Comparison of ENCODE assay signal across 13 mouse cellular contexts in genomic region chr17:5101887-5102286, GRCm38 (mm10).
DNase-seq lines count a peak whose midpoint lies in the region; ATAC-seq and TF ChIP-seq lines count a peak whose summit lies in the region.
"Had no signal": no experiment of that assay in that cellular context is flagged by ENCODE, and none has a peak within 500 bp of the region (broad histone marks: within the 10 kb centered on the region; RNA-seq: fewer than 3 reads in every experiment).

No protein-coding gene starts in this region.

- H3K4me1 ChIP-seq in hindbrain, embryonic 11.5 days (replicated peaks; ENCODE audit: control insufficient read depth, insufficient read depth, low read length) = no peaks in the 10 kb centered on the region; the same call in none of the 2 replicates
- H3K4me1 ChIP-seq in hindbrain, postnatal 0 days (ENCODE audit: insufficient read depth, low read length) = peaks cover 20% of the 10 kb centered on the region
- H3K4me1 ChIP-seq in midbrain, embryonic 14.5 days (ENCODE audit: control insufficient read depth, insufficient read depth, low read length) = peaks cover 35% of the 10 kb centered on the region
- peaks cover 59% of the 10 kb centered on the region for H3K4me1 ChIP-seq in midbrain, embryonic 10.5 days
- peaks cover 89% of the 10 kb centered on the region for H3K4me1 ChIP-seq in liver, embryonic 15.5 days (replicated peaks)

- no peaks in the 10 kb centered on the region for H3K36me3 ChIP-seq in hindbrain, embryonic 11.5 days (ENCODE audit: control insufficient read depth, insufficient read depth, low read length)
- H3K36me3 ChIP-seq in hindbrain, postnatal 0 days (ENCODE audit: insufficient read depth, low read length) = no peaks in the 10 kb centered on the region
- no peaks in the 10 kb centered on the region; the same call in 1 of the 2 replicates for H3K36me3 ChIP-seq in midbrain, embryonic 14.5 days (ENCODE audit: control insufficient read depth, insufficient read depth, low read length)
- peaks cover 11% of the 10 kb centered on the region for H3K36me3 ChIP-seq in midbrain, embryonic 10.5 days
- no peaks in the 10 kb centered on the region for H3K36me3 ChIP-seq in liver, embryonic 15.5 days (replicated peaks)

- ATAC-seq in hindbrain, embryonic 11.5 days (ENCODE audit: low FRiP score) = 0 out of 2 replicates have a peak, but pooled peaks have one; percentile 33
- no peak for ATAC-seq in hindbrain, postnatal 0 days
- no peak for ATAC-seq in midbrain, embryonic 14.5 days (ENCODE audit: low FRiP score, low TSS enrichment)
- no peak for ATAC-seq in liver, embryonic 15.5 days (ENCODE audit: insufficient read depth)
- no peak for ATAC-seq in megakaryocyte-erythroid progenitor cell, adult 5-6 weeks (replicated peaks; ENCODE audit: low FRiP score, low TSS enrichment, poor library complexity, severe bottlenecking)
- ATAC-seq: forebrain, postnatal 0 days; Patski had no signal

- DNase-seq in hindbrain, embryonic 11.5 days (ENCODE audit: low spot score) = no peak
- DNase-seq in hindbrain, postnatal 0 days (ENCODE audit: low spot score) = no peak
- no peak for DNase-seq in midbrain, embryonic 14.5 days
- DNase-seq in midbrain, embryonic 10.5 days (ENCODE audit: low spot score) = no peak
- peak; percentile 50 for DNase-seq in retina, postnatal 1 day
- DNase-seq: adrenal gland, postnatal 14 days; forebrain, postnatal 0 days; layer of hippocampus, postnatal 36 days; right cerebral cortex, postnatal 4 days had no signal

- TF ChIP-seq CTCF in hindbrain, postnatal 0 days (IDR thresholded peaks at IDR 0.05; ENCODE audit: low read depth) = no peak

- no peak overlapping the region for H3K4me2 ChIP-seq in hindbrain, embryonic 11.5 days (replicated peaks; ENCODE audit: low read depth, low read length)
- H3K4me2 ChIP-seq in hindbrain, postnatal 0 days (ENCODE audit: low read depth, low read length) = no peak overlapping the region
- no peak overlapping the region for H3K4me2 ChIP-seq in midbrain, embryonic 14.5 days (ENCODE audit: low read length)
- no peak overlapping the region for H3K4me2 ChIP-seq in liver, embryonic 15.5 days

- no peak overlapping the region for H3K9ac ChIP-seq in hindbrain, embryonic 11.5 days (ENCODE audit: low read depth, low read length)
- H3K9ac ChIP-seq in hindbrain, postnatal 0 days (replicated peaks; ENCODE audit: low read length) = no peak overlapping the region
- H3K9ac ChIP-seq in midbrain, embryonic 14.5 days (replicated peaks; ENCODE audit: low read length) = no peak overlapping the region
- H3K9ac ChIP-seq in liver, embryonic 15.5 days = peak overlapping the region; percentile 22; the same call in 1 of the 2 replicates
- H3K9ac ChIP-seq: forebrain, postnatal 0 days had no signal

- H3K27me3 ChIP-seq in hindbrain, embryonic 11.5 days (ENCODE audit: control insufficient read depth, insufficient read depth, low read length) = no peaks in the 10 kb centered on the region
- no peaks in the 10 kb centered on the region for H3K27me3 ChIP-seq in hindbrain, postnatal 0 days (ENCODE audit: insufficient read depth, low read length)
- H3K27me3 ChIP-seq in midbrain, embryonic 14.5 days (ENCODE audit: control insufficient read depth, insufficient read depth, low read length) = no peaks in the 10 kb centered on the region
- H3K27me3 ChIP-seq in midbrain, embryonic 10.5 days (ENCODE audit: low read depth, poor library complexity, severe bottlenecking) = no peaks in the 10 kb centered on the region
- H3K27me3 ChIP-seq in liver, embryonic 15.5 days = no peaks in the 10 kb centered on the region
- H3K27me3 ChIP-seq: Patski had no signal

- H3K4me3 ChIP-seq in hindbrain, embryonic 11.5 days (ENCODE audit: low read depth, low read length) = no peak overlapping the region
- H3K4me3 ChIP-seq in hindbrain, postnatal 0 days (ENCODE audit: low read length) = no peak overlapping the region
- H3K4me3 ChIP-seq in midbrain, embryonic 14.5 days (replicated peaks; ENCODE audit: low read depth, low read length) = no peak overlapping the region
- no peak overlapping the region for H3K4me3 ChIP-seq in midbrain, embryonic 10.5 days
- H3K4me3 ChIP-seq in liver, embryonic 15.5 days (replicated peaks) = no peak overlapping the region

- 36% methylated on average over 2 of the region's 2 CpGs for WGBS in hindbrain, embryonic 11.5 days
- 24% methylated on average over 2 of the region's 2 CpGs for WGBS in hindbrain, postnatal 0 days
- WGBS in midbrain, embryonic 14.5 days = 15% methylated on average over 2 of the region's 2 CpGs
- 74% methylated on average over 2 of the region's 2 CpGs for WGBS in midbrain, embryonic 10.5 days
- WGBS in liver, embryonic 15.5 days (ENCODE audit: insufficient replicate concordance) = 72% methylated on average over 2 of the region's 2 CpGs

- H3K9me3 ChIP-seq in hindbrain, embryonic 11.5 days (ENCODE audit: control insufficient read depth, low read length) = no peaks in the 10 kb centered on the region
- H3K9me3 ChIP-seq in hindbrain, postnatal 0 days (ENCODE audit: low read length) = no peaks in the 10 kb centered on the region
- H3K9me3 ChIP-seq in midbrain, embryonic 14.5 days (ENCODE audit: control insufficient read depth, low read length) = no peaks in the 10 kb centered on the region
- no peaks in the 10 kb centered on the region for H3K9me3 ChIP-seq in midbrain, embryonic 10.5 days (replicated peaks)
- no peaks in the 10 kb centered on the region for H3K9me3 ChIP-seq in liver, embryonic 15.5 days (replicated peaks)

- peak overlapping the region; percentile 36; the same call in 1 of the 2 replicates for H3K27ac ChIP-seq in hindbrain, embryonic 11.5 days (ENCODE audit: low read depth, low read length)
- H3K27ac ChIP-seq in hindbrain, postnatal 0 days = no peak overlapping the region
- 0 out of 2 replicates have a peak overlapping the region, but pooled peaks have one; percentile 13 for H3K27ac ChIP-seq in midbrain, embryonic 14.5 days (replicated peaks; ENCODE audit: low read depth, low read length)
- H3K27ac ChIP-seq in midbrain, embryonic 10.5 days (replicated peaks) = no peak overlapping the region
- H3K27ac ChIP-seq in liver, embryonic 15.5 days (replicated peaks) = peak overlapping the region; percentile 51; the same call in 1 of the 2 replicates
- H3K27ac ChIP-seq: macrophage had no signal

Comparison
In these comparisons a context has a peak if more than half of its experiments do, and no peak if none do; other contexts are left out.
1. H3K27ac ChIP-seq: peak in hindbrain, embryonic 11.5 days (single experiment), midbrain, embryonic 14.5 days (single experiment) and liver, embryonic 15.5 days (single experiment); none in hindbrain, postnatal 0 days (single experiment) and midbrain, embryonic 10.5 days (single experiment).